Mouse (Mus musculus): ENCODE measurements at regions not wholly inside any gene's neighbourhood (a gene's known extent, or its start where the extent isn't known, plus 50 kb on each side); places are given as distances from the start of the nearest gene placed in this dataset.
"Not testable (repeated sequence)": the region's sequence is repeated elsewhere in the genome, so short reads cannot be mapped to it uniquely, and the experiment has no call there.

DNA sequence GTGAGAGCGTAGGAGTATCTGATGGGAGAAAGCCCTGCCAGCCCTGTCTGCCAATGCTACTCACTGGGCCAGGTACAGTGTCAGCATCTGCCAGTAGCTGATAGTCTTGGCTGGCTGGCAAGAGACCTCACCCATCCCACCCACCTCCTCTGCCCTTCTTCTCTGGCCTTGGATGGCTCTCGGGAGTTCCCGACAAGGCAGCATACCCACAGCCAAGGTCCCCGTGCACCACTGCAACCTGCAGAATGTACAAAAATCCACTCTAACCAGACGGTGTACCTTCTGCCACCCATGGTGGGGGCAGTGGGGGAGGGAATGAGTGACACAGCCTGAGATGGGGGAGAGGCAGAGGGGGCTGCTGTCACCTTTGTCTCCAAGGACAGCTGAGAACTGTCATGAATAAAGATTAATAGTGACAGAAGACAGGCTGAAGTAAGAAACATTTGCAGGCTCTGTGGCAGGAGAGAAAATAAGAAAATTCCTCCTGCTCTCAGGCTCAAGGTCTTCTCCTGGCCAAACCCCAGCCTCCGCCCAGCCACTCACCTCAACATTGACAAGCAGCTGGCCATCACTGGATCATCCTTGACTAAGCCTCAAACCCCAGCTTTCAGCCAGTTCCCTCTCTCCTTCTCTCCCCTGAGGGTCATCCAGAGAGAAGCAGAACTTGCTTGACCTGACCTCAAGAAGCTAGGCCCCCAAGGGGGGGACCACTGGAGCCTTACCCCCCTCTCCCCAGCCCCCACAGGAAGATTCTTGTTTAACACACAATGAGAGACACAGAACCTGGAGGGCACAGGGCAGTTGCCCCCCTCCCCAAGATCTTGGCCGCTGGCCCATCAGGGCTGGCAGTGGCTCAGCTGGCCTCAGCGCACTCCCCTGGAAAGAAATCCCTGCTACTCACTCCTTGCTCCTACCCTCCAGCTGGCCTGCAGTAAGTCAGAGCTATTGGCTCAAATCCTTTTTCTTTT lies 73.7 kb downstream of the Cpn2 start:
- no peak for DNase-seq

DNA sequence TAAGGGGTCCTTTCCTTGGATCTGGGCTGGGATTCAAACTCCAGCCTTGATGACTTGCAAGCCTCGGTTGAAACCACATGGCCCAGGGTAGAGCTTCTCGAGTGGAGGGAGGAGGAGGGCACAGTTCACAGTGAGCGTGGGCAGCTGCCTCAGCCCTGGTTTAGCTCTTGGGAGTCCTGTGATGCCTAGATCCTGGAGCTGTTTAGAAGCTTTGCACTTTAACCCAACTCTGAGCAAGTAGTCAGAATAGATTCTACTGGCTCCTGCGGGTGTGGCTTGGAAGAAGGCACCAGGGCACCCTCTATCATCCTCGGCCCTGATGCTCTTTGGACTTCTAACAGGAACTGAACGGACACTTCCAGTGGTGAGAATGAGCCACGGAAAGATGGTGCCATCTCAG lies 72.5 kb downstream of the Cpn2 start:
- DNase-seq = no peak

DNA sequence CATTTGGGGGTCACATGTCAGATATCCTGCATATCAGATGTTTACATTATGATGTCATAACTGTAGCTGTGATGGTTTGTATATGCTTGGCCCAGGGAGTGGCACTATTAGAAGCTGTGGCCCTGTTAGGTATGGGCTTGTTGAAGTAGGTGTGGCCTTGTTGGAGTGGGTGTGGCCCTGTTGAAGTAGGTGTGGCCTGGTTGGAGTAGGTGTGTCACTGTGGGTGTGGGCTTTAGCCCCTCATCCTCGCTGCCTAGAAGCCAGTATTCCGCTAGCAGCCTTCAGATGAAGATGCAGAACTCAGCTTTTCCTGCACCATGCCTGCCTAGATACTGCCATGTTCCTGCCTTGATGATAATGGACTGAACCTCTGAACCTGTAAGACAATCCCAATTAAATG lies 71.4 kb downstream of the Cpn2 start:
- not testable (repeated sequence) for DNase-seq

DNA sequence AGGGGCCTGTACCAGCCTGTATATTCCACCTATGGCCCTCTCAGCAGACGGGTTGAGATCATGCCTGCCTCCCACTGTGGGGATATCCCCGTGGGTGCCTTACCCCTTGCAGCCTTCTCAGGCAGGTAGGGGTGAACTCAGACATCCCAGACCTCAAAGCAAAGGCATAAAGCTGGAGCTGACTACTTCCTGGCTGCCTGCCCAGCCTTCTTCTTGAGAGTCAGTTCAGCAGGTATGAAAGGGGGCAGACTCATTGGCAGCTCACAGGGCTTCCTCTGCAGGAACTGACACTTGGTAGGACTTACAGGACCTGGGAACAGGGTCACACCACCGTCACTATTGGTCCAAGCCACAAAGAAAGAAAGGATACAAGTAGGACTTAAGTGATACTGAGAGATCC lies 69.9 kb downstream of the Cpn2 start:
- no peak for DNase-seq

DNA sequence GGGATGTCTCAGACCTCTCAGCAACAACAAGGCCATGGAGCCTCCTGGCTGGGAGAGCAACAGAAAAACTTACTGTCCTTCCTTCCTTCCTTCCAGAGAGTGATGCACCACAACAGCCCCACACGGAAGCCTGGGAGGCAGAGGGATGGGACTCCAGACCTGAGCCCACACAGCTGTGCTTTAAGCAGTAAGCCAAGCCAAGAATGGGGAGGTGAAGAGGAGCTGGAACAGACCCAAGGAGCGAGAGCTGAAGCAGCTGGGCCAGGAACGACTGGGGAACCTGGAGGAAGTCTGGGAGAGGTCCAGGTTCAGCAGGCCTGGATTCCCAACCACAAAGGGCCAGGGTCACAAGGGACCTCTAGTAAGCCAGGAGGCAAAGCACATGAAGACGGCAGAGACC lies 67.5 kb downstream of the Cpn2 start:
- DNase-seq = no peak

DNA sequence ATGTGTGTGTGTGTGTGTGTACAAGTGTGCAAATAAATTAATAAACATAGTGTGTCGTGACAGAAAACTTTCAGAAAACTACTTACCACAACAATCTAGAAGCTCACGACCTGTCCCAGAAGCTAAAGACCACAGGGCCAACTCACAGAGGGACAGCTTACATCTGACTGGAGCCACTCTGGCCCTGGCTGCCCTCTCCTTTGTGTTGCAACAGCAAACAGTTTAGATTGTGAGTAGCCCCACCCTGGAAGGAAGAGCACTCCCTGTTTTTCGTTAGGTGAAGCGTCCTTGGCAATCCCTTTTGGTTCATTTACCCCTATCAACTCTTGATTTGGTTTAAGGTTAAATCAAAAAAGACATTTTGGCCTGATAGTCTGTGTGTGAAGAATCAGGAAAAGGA lies 63.2 kb downstream of the Cpn2 start:
- DNase-seq = no peak

DNA sequence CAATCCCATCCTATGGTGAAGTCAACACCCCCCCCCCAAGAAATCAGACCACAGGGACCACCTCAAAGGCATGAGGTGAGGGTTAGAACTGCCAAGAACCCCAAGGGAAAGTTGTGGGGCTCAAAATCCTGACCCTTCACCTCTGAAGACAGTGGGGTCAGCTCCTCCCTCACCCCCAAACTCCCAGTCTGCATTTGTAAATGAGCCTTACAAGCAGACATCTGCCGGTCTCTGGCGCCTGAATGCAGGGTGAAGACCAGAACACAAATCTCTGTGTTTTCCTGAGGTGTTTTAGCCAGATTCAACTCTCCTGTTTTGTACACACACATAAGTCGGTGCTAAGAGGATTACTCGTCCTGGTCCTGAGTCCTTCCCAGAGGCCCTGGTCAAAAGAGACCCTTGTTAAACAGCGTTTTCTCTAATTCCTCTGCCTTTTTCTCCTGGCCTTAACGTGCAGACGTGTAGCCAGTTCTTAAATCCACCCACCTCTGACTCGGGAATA lies 61.9 kb downstream of the Cpn2 start:
- DNase-seq = no peak

DNA sequence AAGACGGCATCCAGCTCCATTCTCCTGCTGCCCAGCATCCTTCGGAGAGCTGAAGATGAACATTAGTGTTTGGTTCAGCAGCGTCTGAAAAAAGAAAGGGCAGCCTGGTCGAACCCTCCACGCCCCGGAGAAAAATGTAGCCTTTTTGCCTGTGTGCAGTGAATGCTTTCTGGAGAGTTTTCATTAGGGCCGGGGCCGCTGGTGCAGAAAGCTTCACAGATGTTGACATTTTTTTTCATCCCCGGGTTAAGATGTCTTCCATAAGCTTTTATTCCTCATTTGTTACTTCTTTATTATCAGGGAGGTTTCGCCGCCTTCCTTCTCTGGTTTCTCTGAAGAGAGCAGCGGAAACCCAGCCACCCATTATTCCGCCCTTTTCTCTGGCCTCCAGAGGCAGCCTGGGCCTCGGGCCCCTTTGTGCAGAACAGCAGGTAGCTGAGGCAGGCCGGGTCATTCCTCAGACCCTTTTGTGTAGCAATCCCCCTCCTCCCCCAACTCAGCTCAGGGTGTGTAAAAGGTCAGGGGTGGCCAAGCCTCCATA lies 61.4 kb downstream of the Cpn2 start:
- no peak for DNase-seq
